Mouse (Mus musculus) heart, adult 2 months (tissue): ENCODE results near the gene Slc22a27.

Source experiments
- CTCF ChIP-seq: fragments of 200-600 bp; IDR thresholded peaks from 2 replicates; pipeline ENCODE4 v1.8.1; 2022; ENCODE audit warnings: antibody characterized with exemption, mild to moderate bottlenecking, moderate library complexity
- POLR2A ChIP-seq: fragments of 200-500 bp; IDR thresholded peaks from 2 replicates; pipeline ENCODE4 v1.6.1; 2011; ENCODE audit warnings: mild to moderate bottlenecking, low read depth, low read length, control low read depth; ENCODE audit not compliant: insufficient read depth

- TF ChIP-seq CTCF, result no peak
- TF ChIP-seq POLR2A, result no peak
These were observed 2.9 kb upstream of the Slc22a27 start for GRCm38 (mm10) chr19:7968703-7969102.
